Mouse (Mus musculus): ENCODE measurements around the gene Camk2n2.
"Not testable (repeated sequence)": the region's sequence is repeated elsewhere in the genome, so short reads cannot be mapped to it uniquely, and the experiment has no call there.

Camk2n2 gene

GRCm38 (mm10) chr16:20621191-20621990, at the start of gene Camk2n2:
Camk2n2 (minus strand) TSS chr16:20621287.
- DNase-seq (ENCODE audit: low read depth, low spot score): no peak

- DNase-seq (ENCODE audit: low read depth, low spot score): no peak
These were observed 49.2 kb upstream of the Camk2n2 start for GRCm38 (mm10) chr16:20670291-20670690.

GRCm38 (mm10) chr16:20668013-20668412, 46.9 kb upstream of the Camk2n2 start, which contains the start of gene Eif4g1:
Eif4g1 (plus strand) TSS chr16:20668313.
- DNase-seq (ENCODE audit: low read depth, low spot score): not testable (repeated sequence)

- DNase-seq (ENCODE audit: low read depth, low spot score): no peak
These were observed 36.6 kb upstream of the Camk2n2 start for GRCm38 (mm10) chr16:20657661-20658060.

- no peak for DNase-seq (ENCODE audit: low read depth, low spot score)
These were observed 32.2 kb upstream of the Camk2n2 start for GRCm38 (mm10) chr16:20653315-20653714.

GRCm38 (mm10) chr16:20651947-20652310, 30.8 kb upstream of the Camk2n2 start:
- DNase-seq (ENCODE audit: low read depth, low spot score): no peak

GRCm38 (mm10) chr16:20651076-20651946, 30.2 kb upstream of the Camk2n2 start, which contains the start of gene Psmd2:
Psmd2 (plus strand) TSS chr16:20651652.
- DNase-seq (ENCODE audit: low read depth, low spot score): peak; percentile 85

- no peak for DNase-seq (ENCODE audit: low read depth, low spot score)
These were observed 22.8 kb upstream of the Camk2n2 start for GRCm38 (mm10) chr16:20643911-20644310.

GRCm38 (mm10) chr16:20642161-20642560, 21.1 kb upstream of the Camk2n2 start:
- no peak for DNase-seq (ENCODE audit: low read depth, low spot score)

- no peak for DNase-seq (ENCODE audit: low read depth, low spot score)
These were observed 17.3 kb upstream of the Camk2n2 start for GRCm38 (mm10) chr16:20638367-20638766.

- no peak for DNase-seq (ENCODE audit: low read depth, low spot score)
These were observed 16.3 kb upstream of the Camk2n2 start for GRCm38 (mm10) chr16:20637410-20637809.

- no peak for DNase-seq (ENCODE audit: low read depth, low spot score)
These were observed 8.9 kb upstream of the Camk2n2 start, which contains the start of gene Ece2 for GRCm38 (mm10) chr16:20629731-20630634. Ece2 (plus strand) TSS chr16:20629828.

GRCm38 (mm10) chr16:20628871-20629391, 7.8 kb upstream of the Camk2n2 start:
- DNase-seq (ENCODE audit: low read depth, low spot score): no peak

- DNase-seq (ENCODE audit: low read depth, low spot score): no peak
These were observed 2.1 kb upstream of the Camk2n2 start for GRCm38 (mm10) chr16:20623211-20623610.

- no peak for DNase-seq (ENCODE audit: low read depth, low spot score)
These were observed 1.1 kb upstream of the Camk2n2 start for GRCm38 (mm10) chr16:20621991-20622685.

GRCm38 (mm10) chr16:20620751-20621190, 316 bp downstream of the Camk2n2 start:
- DNase-seq (ENCODE audit: low read depth, low spot score): no peak

GRCm38 (mm10) chr16:20620399-20620735, 720 bp downstream of the Camk2n2 start:
- no peak for DNase-seq (ENCODE audit: low read depth, low spot score)

GRCm38 (mm10) chr16:20619541-20620398, 1.3 kb downstream of the Camk2n2 start:
- no peak for DNase-seq (ENCODE audit: low read depth, low spot score)
